Mouse (Mus musculus) neural tube, embryonic 10.5 days (tissue): ENCODE data around the gene Fgd2.

Experiments used
- DNase-seq: peaks from one replicate; pipeline ENCODE4 v3.0.0-alpha.2; 2017; ENCODE audit warnings: low spot score; ENCODE audit errors: extremely low spot score

The Fgd2 gene

GRCm38 (mm10) chr17:29422337-29422736, 61.6 kb downstream of the Fgd2 start:
- DNase-seq = no peak

GRCm38 (mm10) chr17:29422912-29423504, 62.3 kb downstream of the Fgd2 start:
- no peak for DNase-seq

GRCm38 (mm10) chr17:29423991-29424390, 63.3 kb downstream of the Fgd2 start:
- DNase-seq = no peak

- no peak for DNase-seq
Observed at GRCm38 (mm10) chr17:29425345-29425744, 64.6 kb downstream of the Fgd2 start.

DNA sequence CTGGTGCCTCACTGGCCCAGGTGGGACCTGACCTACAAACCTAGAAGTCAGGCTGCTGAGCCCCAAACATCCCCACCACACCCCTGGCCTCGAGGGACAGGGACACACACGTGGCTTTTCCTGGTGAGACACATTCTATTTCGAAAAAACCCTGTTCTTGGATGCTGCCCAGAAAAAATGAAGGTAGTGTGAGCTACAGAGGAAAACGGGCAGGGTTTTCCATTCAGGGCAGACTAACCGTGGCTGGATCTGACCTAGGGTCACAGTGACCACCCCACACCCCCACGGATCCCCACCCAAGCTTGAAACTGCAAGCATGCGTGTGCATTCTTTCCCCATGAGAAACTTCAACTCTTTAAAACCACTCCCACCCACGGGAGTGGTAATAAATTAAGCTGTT, 67.5 kb downstream of the Fgd2 start:
- no peak for DNase-seq

DNA sequence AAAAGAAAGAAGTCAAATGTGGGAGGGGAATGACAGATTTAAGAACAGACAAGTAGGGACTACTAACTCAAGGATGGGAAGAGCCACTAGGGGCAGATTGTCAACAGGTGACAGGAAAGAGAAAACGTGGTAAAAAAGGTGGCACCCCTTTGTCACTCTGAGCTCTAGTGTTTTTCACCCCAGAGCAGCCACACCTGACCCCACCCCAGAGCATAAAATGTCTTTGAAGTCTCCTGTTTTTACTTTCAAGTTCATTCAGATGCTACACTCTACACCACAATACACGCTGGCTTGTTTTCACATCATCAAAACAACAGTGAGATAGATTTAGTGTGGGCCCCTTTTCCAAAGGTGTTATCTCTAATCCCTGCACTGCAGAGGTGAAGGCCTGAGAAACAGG, 68.1 kb downstream of the Fgd2 start:
- DNase-seq = no peak
